Mouse (Mus musculus): Measurements from ENCODE around the gene Psmb3.

Gene Psmb3

DNA sequence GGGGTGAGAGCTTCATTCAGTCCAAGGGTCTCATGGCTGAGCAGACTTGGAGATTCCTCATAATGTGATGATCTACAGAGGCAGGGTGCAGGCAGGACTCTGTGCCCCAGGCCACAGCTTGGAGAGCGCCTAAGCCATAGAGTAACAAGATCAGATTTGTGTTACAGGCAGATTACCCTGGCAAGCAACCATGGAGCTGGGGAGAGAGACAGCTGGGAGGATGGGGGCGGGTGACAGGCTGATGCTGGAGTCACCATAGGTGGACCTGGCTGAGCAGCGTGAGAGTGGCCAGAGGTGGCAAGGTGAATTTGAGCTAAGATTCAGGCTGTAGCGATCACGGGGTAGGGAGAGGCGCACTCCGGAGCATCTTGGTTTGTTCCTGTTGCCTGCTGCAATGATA, 35.0 kb upstream of the Psmb3 start:
- DNase-seq (ENCODE audit: extremely low spot score), result no peak

DNA sequence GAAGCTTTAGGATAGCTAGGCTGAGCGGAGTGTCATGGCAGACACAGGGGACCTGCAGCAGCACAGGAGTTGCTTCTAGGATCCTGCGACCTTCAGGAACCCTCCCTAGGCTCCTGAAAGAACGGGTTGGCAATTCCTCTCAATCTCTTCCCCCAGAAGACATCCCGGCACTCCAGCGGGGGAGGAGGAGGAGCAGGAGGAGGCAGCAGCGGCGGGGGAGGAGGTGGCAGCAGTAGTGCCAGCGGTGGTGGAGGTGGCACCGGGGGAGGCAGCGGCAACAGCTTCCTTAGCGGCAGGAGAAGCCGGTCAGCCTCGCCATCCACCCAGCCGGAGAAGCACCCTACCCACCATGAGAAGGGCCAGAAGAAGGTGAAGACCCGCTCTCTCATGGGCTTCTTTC, 33.9 kb upstream of the Psmb3 start:
- DNase-seq (ENCODE audit: extremely low spot score), result no peak

DNA sequence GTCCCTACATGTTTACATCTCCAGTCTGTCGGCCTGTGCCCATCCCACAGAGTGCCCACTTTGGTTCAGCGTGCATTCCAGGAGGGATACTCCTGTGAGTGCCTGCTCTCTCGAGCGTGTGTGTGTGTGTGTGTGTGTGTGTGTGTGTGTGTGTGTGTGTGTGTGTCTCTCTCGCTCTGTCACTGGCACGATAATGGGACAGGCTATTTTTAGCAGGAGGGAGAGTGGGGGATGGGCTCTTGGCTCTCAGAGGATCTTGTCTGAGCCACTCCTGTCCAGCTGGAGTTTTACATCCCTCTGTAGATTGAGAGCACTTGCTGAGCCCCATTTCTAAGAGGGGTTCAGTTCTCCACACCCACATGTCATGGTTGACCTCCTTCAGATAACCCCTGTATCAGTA, 33.4 kb upstream of the Psmb3 start:
- DNase-seq (ENCODE audit: extremely low spot score), result no peak

DNA sequence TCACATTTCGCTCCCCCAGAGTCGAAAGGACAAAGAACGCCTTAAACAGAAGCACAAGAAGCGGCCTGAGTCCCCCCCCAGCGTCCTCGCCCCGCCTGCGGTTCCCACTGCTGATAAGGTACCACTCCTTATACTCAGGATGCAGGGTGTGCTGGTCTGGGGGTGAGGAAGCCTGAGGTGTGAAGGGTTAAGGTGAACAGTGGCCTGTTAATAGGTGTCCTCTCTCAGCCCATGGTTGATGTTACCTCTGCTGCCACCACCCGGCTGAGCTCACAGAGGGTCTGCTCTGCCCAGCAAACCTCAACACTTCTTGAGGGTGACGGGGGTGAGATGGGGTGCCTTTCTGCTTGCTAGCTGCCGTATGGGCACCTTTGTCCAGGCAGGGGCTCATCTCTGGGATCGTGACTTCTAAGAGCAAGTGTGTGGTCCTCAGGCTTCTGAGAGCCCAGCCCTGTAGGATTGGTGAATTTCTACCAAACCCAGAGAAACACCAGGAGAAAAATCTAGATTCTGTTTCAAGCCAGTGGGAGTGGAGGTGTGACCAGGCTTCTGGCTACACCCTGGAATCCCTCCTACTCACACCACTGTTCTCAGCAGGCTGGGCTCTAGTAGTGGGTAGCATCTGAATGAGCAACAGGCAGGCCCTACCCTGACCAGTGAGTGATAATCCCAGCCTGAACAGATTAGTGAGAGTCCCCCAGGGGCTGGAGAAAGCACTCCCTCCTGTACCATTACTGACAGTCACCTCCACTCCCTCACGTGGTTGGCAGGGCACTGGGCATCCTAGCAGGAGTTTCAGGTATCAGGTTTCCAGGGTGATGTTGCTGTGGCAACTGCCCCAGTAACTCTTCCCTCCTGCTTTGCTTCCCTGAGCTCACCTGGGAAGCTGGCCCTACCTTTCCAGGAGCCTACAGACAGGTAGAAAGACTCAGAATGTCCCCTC, 32.7 kb upstream of the Psmb3 start:
- no peak for DNase-seq (ENCODE audit: extremely low spot score)

DNA sequence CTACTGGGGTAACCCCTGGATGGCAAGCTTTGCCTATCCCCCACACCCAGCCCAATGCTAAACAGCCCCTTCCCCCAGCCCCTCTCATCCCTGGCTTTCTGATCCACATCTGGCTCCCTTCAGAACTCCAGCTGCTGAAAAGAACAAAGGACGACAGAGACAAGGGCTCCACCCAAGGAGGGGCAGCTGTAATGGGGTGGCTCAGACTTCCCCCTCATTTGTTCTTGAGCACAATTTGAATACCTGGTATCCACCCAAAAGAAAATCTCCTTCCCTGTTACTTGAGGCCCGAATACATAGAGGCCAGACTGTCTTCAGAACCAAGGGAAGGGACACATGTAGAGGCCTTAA, 32.0 kb upstream of the Psmb3 start:
- DNase-seq (ENCODE audit: extremely low spot score), result no peak

DNA sequence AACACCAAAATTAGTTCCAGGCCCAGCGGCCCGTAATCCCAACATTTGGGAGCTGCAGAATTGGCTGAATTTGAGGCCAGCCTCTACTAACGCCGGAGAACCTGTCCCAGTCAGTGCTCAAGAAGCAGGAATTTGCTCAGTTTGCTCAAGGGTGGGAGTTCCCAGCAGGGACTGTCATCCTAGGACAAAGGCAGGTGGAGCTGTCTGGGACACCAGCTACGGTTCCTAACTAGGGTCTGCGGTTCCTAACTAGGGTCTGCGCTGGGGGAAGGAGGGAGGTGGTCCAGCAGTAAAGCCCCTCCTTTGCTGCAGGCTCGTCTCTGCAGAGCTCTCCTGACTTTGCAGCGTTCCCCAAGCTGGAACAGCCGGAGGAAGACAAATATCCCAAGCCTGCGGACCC, 30.1 kb upstream of the Psmb3 start:
- no peak for DNase-seq (ENCODE audit: extremely low spot score)

DNA sequence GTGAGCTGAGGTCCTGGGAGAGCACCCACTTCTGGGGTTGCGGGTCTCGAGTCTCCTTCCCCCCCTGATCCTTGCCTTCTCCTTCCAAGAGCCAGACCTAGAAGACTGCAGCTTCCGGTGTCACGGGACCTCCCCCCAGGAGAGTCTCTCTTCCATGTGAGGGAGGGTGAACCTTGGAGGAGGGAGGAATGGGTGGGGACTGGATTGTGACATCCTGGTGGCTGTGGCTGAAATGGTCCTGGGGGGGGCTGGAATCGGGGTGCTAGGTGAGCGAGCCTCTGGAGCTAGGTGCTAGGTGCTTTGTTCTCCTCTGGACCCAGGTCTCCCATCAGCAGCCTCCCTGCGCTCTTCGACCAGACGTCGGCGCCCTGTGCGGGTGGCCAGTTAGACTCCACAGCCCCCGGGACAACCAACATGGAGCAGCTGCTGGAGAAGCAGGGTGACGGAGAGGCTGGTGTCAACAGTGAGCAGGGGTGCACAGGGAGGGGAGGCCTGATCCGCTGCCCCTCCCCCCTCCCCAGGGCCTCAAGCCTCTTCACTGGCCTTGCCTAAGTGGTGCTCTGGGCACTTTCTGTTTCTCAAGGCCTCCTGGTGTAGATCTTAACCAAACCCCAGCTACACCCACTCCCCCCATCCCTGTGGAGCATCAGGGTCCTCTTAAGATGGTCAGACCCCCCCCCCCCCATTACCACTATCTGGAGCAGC, 27.0 kb upstream of the Psmb3 start:
- no peak for DNase-seq (ENCODE audit: extremely low spot score)

DNA sequence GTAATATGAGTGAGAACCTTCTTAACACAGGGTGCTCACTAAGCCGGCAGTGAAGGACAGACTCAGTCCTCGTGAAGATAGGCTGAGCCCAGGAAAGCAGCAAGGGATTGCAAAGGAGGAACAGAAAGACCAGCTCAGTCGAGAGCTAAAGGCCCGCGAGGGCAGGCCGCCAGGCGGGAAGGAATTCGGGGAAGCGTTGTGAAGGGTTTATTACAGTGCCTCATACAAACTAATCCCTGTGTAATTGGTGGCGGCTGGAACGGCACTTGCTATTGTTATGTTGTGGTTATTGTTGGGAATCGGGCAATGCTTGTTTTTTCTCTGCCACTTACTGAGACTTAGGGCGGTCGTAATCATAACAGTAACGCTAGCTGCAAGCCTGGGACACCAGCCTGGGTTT, 25.8 kb upstream of the Psmb3 start:
- no peak for DNase-seq (ENCODE audit: extremely low spot score)

DNA sequence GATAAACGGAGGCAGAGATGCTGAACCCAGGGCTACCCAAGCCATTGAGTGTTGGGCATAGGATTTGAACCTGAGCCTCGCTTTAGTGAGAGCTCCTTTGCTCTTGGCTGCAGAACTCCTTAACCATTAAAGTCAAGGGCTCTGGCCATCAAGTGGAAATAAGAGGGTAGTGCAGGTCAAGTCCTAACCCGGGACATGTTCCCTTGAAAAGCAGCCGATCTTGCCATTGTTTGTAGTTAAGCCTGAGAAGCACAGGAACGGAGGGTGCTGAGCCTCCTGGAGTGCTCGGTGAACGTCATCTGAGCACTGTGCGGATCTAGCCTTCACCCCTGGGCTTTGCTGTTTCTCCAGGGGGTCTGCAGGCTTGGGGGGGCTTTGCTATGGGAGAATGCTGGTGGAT, 25.4 kb upstream of the Psmb3 start:
- no peak for DNase-seq (ENCODE audit: extremely low spot score)

DNA sequence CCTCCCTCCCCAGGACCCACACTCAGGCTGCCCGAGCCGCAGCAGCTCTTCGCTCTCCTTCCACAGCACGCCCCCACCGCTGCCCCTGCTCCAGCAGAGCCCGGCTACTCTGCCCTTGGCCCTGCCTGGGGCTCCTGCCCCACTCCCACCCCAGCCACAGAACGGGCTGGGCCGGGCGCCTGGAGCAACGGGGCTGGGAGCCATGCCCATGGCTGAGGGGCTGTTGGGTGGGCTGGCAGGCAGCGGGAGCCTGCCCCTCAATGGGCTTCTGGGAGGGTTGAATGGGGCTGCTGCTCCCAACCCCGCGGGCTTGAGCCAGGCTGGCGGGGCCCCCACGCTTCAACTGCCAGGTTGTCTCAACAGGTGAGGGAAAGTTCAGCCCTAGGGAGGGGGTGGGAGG, 24.9 kb upstream of the Psmb3 start:
- DNase-seq (ENCODE audit: extremely low spot score), result no peak

DNA sequence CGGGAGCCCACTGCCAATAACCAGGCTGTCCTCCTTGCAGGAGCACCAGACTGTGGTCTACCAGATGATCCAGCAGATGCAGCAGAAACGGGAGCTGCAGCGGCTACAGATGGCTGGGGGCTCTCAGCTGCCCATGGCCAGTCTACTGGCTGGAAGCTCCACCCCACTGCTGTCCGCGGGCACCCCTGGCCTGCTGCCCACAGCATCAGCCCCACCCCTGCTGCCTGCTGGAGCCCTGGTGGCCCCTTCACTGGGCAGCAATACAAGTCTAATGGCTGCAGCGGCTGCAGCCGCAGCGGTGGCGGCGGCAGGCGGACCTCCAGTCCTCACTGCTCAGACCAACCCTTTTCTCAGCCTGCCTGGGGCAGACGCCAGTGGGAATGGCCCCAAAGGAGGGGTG, 22.8 kb upstream of the Psmb3 start:
- DNase-seq (ENCODE audit: extremely low spot score), result no peak

DNA sequence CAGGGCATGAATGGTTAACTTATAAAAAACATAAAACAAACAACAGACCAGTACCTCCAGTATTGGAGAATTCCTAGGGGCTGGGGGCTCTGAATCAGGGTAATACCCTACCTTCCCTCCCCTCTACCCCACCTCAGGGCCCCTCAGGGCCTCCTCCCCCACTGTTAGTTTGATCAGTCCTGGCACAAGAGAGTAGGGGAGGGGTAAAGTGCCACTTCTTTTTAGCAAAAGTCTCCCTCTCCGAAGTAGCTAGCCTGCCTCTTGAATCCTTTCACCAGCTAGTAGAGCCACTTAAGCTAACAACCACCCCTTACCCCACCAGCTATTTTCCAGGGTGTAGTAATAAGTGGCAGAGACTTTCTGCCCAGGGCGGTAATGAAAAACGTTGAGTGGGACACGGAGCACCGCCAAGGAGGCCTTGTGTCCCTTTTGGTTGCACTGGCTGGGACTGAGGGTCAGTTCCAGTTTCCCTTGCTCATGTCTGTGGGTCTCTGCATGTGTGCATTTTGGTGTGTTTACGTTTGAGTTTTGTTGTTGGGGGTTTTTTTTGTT, 20.6 kb upstream of the Psmb3 start:
- DNase-seq (ENCODE audit: extremely low spot score), result no peak

DNA sequence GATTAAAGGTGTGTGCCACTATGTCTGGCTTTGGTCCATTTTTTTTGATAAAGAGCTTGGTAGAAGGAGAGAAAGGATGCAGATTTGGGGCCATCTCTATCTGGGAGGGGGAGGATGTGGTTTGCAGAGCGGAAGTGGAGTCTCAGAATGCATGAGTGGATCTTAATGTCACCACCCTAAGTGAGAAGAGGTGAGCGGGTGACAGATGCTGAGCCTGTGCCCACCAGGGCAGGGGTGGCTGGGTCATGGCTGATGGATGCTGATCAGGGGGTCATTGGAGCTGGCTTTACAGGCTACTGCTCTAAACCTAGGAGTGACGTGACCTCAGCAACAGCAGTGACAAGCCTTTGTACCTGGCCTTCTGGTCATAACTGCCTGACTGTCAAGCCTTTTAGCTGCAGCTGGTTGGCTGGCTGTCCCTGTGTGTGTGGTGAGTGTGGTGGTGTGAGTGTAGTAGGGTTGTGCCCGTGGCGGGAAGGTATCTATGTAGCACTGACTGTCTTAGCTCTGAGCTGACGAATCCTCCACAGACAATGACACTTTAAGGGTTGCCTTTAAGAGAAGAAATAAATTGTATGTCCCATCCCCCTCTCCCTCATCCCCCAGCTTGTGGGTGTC, 19.0 kb upstream of the Psmb3 start:
- no peak for DNase-seq (ENCODE audit: extremely low spot score)

DNA sequence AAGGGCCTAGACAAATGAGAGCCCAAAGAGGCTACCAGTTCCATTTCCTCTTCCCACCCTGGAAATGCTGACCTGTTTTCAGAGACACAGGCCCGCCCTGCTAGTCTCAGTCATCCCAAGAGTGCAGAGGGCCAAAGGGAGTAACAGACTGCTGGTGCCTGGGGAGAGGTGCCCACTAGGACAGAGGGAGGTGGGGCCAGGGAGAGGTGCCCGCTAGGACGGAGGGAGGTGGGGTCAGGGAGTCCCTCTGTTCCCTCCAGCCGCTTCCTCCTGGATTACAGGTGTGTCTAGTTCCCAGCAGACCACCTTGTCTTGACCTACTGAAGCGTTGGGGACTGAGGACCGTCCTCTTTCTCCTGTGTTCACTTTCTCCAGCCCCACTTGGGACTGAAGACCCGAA, 18.4 kb upstream of the Psmb3 start:
- no peak for DNase-seq (ENCODE audit: extremely low spot score)

DNA sequence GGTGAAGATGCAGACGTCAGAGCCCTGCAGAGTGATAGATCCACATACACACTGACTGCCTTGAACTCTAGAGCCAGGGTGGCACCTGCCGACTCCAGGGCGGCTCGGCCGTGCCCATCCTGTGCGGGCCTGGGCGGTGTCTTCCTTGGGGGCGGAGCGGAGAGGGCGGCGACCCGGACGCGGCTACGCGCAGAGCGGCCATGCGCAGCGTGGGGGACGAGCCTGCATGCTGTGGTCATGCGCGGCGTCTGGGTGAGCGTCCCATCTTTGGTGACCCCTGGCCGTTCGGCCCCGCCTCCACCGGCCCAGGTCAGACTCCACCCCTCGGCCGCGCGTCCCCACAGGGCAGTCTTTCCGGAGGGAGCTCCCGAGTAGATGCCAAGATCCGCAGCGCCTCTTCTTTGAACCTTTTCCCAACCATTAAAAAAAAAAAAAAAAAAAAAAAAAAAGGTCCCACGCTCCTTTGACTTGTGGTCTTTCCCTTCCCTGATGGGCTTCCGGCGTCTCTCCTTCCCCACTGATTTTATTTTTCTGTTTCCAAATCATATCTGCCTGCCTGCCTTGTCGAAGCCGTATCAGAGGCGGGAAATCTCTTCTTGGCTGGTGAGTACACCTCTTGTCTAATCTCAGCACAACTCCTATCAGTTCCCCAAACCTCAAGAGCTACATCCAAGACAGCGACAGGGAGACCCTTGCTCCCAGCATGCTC, 17.4 kb upstream of the Psmb3 start, which contains the start of gene Cisd3:
Gene Cisd3 (plus strand): TSS at position 214 of the 709 bp plus-strand sequence.
- peak; percentile 89 for DNase-seq (ENCODE audit: extremely low spot score)

DNA sequence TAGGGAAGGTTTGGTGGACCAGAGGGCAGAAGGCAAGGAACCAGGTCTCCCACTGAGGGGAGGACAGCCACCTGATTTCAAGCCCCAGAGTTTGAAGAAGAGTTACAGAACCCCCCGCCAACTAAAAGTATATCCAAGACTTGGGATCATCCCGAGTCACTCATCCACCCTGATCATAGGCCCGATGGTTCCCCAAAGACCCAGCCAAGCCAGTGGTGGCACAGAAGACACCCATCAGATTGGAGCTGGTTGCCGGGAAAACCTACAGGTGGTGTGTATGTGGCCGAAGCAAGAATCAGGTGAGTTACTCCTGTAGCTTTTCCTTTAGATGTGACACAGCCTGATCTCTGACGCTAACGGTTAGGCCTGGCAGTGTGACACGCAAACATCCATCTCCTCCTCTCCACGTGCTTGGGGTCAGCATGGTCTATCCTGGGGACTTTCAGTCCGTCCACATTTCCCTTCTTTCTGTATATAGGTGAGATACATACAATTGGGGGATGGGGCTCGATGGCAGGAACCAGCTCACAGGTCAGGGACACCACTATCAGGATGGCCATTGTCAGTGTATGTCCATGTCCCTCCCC, 16.8 kb upstream of the Psmb3 start:
- no peak for DNase-seq (ENCODE audit: extremely low spot score)

DNA sequence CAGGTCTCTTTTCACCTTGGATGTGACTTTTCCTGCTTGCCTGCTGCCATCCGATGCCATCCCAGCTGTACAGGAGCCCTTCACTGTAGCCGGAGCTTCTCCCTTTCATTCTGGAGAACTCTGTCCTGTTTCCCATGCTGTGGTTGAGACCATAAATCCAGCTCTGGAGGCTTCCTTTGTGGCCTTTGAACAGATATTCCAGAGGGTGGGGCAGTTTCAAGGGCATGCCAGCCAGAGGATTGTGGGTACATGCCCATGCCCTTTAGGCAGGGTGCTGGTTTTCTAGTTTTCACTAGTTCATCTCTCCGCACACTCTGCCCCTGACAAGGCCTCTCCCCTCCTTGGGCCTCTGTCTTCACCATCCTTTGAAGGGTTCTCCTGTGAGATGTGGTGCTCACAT, 16.1 kb upstream of the Psmb3 start:
- DNase-seq (ENCODE audit: extremely low spot score), result no peak

DNA sequence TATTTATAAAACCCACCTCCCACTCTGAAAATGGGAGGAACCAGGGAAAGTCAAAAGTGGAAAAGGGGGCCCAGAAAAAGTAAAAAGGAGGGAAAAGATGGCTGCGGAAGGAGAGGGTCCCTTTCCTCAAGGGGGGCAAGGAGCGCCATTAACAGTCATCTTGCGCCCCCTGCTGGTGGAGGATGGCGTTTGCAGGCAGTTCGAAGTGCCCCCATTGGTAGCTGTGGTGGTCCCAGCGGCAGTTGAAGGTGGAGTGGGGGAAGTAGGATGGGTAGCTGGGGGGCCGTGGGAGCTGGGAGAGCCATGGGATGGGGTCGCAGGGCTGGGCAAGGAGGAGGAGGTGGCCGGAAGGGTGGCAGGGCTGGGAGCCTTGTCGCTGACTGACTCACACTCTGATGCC, 13.3 kb upstream of the Psmb3 start:
- DNase-seq (ENCODE audit: extremely low spot score), result peak; percentile 77

DNA sequence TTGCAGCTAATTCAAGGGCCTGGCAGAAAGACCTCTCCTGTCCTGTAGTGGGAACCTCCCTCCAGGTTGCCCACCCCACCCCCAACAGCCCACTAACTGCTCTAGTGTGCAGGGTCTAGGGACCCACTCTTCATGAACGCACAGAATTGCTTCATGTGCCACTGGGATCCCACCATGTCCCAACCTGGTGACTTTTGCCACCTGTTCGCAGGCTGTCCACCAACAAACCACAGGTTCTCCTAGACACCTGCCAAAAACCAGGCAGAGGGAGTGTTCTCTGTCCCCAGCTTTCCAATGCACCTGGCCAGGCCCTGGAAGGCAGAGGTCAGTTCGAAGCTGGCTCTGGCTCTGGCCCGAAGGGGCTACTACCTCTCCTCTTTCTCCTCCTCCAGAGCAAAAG, 8.8 kb upstream of the Psmb3 start:
- DNase-seq (ENCODE audit: extremely low spot score), result no peak

DNA sequence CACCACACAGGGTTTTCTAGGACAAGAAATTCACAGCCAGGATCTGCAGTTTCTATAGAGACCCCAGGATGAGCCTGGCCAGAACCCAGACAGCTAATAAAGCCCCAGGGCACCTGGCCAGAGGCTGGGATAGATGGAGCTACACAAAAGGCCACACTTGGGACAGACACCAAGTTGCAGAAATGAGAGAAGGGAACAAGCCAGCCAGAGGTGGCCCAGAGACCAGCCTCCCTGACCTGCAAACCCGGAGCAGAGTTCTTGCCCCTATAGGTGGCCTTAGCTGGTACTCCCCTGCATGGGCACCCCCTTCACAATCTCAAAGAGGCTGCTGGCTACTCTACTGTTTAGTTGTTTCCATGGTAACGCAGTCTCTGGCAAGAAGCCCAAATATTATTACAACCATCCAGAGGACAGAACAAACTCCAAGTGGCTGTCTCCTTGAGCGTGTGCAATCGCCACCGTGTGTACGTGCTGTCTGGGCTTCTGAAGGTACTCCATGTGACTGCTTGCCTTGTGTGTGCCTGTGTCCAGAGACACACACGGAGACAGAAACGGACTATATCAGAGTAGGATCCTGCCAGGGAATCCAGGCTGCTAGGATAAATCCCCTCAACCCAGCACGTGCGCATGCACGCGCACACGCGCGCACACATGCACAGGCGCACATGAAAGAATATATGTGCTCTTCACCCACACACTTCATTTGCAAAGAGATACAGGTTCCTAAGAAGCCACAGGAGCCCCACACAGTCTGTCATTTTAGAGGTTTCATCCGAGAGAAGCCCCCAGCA, 8.1 kb upstream of the Psmb3 start:
- DNase-seq (ENCODE audit: extremely low spot score), result no peak

All from embryo, embryonic 9.5 days (tissue).